Mouse (Mus musculus) induced T-regulatory cell, adult 2 months (primary cell): Measurements from ENCODE around the gene Rasgrp1.

Experiments used
- DNase-seq: peaks from one replicate; pipeline ENCODE4 v3.0.0-alpha.2; 2012; ENCODE audit warnings: low read depth

The Rasgrp1 gene

DNA sequence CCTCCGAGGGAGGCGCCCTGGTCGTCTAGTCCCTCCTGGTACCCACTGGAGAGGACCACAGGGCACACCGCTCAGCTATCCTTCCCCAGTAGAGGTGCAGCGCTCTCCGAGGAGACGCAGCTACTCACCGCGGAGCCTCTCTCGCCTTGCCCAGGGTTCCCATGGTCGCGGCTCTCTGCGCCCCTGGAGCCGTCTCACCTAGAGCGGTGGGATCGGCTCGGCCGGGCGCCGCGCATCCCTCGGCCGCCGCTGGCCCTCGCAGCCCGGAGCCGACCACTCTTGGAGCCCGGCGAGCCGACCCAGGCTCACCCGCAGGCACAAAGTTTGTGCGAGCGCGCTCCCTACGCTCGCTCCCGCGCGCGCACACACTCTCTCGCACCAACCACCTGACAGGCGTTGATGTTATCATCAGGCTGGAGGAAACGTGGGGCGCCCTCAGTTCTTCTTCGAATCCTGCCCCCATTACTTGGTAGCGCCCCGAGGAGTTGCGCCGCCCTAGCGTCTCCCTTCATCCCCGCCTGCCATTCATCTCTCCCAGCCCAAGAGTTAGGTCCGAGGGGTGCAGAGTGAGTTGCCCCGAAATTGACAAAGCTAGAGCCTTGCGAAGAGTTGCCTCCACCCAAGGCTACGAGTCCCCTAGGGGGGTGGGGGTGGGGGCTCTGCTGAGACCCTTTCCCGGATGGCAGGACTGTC, at the start of gene Rasgrp1:
Gene Rasgrp1 (minus strand): TSS at position 455 of the 693 bp plus-strand sequence.
- DNase-seq: peak; percentile 92

DNA sequence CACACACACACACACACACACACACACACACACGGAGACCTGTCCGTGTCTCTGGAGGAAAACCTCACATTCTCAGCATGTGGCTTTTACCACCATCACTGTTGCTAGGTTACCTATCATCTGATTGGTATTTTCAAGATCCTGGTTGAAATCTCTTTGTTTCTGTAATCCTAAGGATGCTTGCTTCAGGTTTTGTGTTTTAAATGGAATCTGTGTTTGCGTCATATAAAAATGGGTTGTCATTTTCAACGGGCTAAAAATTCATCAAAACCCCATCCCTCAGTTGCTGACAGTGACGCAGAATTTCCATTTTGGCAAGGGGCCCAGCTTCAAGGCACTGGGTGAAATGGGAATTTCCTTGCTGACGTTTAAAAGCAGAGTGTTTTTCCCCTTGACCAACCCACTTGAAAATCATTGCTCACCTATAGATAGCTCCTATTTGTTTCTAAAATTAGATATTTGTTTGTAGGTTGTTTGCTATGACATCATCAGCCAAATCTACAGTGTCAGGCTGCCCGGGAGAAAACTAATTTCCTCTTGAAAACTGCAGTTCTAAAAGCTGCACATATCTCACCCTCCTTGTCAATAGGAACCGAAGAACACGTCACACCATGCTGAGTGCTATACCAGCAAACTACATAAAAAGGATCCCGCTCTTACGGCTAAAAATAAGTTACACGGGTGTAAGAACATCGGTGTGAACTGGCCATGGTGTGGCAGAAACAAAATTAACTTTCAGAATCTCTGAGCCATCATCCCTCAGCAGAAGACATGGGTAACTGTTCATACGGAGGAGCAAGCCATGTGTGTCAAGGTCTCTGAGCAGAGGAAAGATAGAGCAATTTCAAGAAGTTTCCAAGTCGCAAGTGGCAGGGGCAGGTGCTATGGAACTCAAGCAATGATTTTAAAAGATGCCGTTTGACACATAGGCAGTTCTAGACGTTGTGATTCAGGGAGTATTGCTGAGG, 47.4 kb upstream of the Rasgrp1 start:
- peak; percentile 92 for DNase-seq

- no peak for DNase-seq
Observed at GRCm38 (mm10) chr2:117389460-117389859, 46.7 kb upstream of the Rasgrp1 start.

DNA sequence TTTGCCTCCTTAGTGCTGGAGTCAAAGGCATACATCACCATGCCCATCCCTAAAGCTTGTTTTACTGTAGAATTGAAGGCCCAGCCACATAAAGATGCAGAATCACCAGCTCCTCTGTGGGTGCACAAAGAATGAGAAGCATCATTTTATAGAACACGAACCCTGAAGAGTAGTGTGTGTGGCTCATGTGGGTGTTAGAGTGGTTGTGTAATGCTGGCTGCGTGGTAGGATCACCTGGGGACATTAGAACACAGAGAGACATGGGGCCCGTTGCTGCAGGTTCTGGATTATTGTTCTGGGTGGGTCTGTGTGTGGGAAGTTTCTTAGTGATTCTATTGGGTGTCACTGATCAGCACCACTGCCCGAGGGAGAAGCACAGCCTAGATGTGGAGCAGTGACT, 45.3 kb upstream of the Rasgrp1 start:
- no peak for DNase-seq

GRCm38 (mm10) chr2:117386981-117387705, 44.3 kb upstream of the Rasgrp1 start:
- no peak for DNase-seq

GRCm38 (mm10) chr2:117386036-117386590, 43.3 kb upstream of the Rasgrp1 start:
- DNase-seq: no peak

- no peak for DNase-seq
Observed at GRCm38 (mm10) chr2:117381314-117381713, 38.5 kb upstream of the Rasgrp1 start.

- peak; percentile 62 for DNase-seq
Observed at GRCm38 (mm10) chr2:117374293-117374830, 31.6 kb upstream of the Rasgrp1 start.

GRCm38 (mm10) chr2:117371706-117372105, 28.9 kb upstream of the Rasgrp1 start:
- no peak for DNase-seq

DNA sequence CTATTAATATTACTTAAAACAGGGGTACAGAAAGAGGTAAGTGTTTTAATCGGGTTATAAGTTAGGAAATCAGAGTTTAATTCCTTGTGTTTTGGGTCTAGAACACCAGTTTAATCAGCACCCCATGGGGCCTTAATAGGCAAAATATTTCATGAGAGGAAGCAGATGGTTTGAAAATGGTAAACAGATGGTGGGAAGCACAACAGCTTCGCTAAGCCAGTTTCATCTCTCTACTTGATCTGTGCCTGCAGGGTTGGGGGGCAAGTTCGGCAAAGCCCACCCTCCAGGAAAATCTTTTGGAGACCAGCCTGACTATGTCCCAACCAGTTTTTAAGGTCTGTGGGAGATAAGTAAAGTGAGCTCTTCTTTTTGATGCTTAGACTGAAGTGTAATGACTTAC, 23.7 kb upstream of the Rasgrp1 start:
- DNase-seq: no peak

GRCm38 (mm10) chr2:117364056-117364455, 21.3 kb upstream of the Rasgrp1 start:
- DNase-seq: no peak

GRCm38 (mm10) chr2:117357939-117358338, 15.1 kb upstream of the Rasgrp1 start:
- DNase-seq: peak; percentile 42

DNA sequence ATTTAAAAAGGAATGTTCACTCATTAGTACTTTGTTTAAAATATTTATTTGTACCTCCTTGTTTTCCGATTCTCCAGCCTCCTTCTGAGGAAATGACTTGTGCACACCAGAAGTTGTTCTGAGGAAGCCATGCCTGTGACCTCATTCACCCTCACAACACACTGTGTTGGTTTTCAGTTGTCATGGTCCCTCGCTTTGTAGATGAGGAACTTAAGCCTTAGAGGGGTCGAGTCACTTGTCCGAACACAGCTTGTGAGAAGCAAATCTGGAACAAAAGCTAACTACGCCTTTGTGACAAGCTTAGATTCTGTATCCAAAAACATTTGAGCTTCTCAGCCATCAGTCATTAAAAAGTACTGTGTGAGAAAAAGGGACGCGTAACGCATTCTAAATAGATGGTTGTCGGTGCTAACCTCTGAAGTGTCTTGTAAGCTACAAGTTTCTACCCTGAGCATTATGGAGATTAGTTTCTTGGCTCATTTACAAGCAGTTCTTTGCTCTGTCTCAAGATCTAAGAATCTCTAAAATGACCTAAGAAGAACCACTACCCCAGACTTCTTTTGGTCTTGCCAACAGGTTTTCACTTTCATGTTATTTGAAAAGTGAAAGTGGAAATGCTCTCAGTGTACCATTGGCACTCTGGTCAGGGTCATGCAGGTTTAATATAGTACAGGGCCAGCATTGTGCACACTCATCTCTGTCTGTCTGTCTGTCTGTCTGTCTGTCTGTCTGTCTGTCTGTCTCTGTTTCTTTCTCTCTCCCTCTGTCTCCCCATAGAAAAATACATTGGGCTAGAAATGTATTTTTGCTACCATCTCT, 9.7 kb upstream of the Rasgrp1 start:
- DNase-seq: peak; percentile 41

DNA sequence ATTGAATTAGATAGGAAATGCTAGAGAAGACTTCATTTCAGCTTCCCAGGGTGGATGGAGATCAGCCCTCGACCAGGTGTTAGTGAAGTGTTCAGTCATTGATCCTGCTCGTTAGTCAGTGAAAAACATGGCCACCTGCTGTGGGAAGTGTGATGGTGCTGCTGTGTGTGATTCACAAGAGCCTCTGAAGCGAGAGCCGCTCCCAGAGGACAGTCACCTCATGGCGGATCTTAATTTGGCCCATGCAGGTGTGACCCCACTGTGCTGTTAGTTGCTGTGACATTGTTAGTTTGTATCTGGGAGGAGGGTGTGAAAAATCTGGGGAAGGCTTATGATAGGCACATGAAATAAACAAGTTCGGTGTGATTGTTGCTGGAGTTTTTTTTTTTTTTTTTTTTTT, 7.3 kb upstream of the Rasgrp1 start:
- DNase-seq: no peak

GRCm38 (mm10) chr2:117343240-117343624, 431 bp upstream of the Rasgrp1 start:
- DNase-seq: peak; percentile 76

- DNase-seq: peak; percentile 95
Observed at GRCm38 (mm10) chr2:117342090-117342546, 683 bp downstream of the Rasgrp1 start.

- DNase-seq: peak; percentile 60
Observed at GRCm38 (mm10) chr2:117338501-117338900, 4.3 kb downstream of the Rasgrp1 start.

- DNase-seq: peak; percentile 43
Observed at GRCm38 (mm10) chr2:117337902-117338301, 4.9 kb downstream of the Rasgrp1 start.

GRCm38 (mm10) chr2:117336946-117337665, 5.7 kb downstream of the Rasgrp1 start:
- DNase-seq: no peak

DNA sequence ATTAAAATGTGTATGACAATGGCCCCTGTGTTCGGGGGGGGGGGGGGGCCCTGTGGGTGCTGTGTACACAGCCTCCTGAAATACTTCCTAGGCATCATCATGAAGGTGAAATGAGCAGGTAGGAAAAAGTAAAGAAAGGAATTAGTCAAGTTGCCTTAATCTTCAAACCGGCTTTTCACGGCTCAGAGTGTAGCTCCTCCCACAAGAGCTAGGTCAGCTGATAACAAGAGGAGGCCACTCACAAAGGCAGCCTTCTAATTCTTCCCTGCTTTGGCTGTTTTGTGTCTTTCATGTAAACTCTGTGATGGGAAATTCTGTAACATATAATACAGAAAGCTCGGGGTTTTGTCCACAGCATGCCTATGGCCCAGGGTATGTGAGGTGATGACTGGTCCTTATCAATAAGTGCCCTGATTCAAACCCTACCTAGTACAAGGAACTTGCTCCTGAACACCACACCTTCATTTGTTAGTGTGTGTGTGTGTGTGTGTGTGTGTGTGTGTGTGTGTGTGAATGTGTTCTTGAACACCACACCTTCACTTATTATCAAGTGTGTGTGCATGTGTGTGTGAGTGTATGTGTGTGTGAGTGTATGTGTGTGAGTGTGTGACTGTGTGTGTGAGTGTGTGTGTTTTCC, 7.1 kb downstream of the Rasgrp1 start:
- peak; percentile 76 for DNase-seq
